ENCODE assay signal across 11 mouse cellular contexts in genomic region chr1:191527921-191528612, GRCm38 (mm10). TPM values are rescaled to one million over a fixed set of nuclear protein-coding genes. Genes with fewer than 3 reads are reported as not detected.
DNase-seq lines count a peak whose midpoint lies in the region; ATAC-seq and TF ChIP-seq lines count a peak whose summit lies in the region.
"Had no signal": no experiment of that assay in that cellular context is flagged by ENCODE, and none has a peak within 500 bp of the region (broad histone marks: within the 10 kb centered on the region; RNA-seq: fewer than 3 reads in every experiment).

No protein-coding gene starts in this region.

- no peaks in the 10 kb centered on the region for H3K36me3 ChIP-seq in hindbrain, postnatal 0 days (ENCODE audit: insufficient read depth, low read length)
- no peaks in the 10 kb centered on the region for H3K36me3 ChIP-seq in hindbrain, embryonic 11.5 days (ENCODE audit: control insufficient read depth, insufficient read depth, low read length)
- 0 out of 2 replicates have a peak, but pooled peaks cover 7% of the 10 kb centered on the region for H3K36me3 ChIP-seq in hindbrain, embryonic 10.5 days
- no peaks in the 10 kb centered on the region for H3K36me3 ChIP-seq in hindbrain, embryonic 14.5 days (replicated peaks; ENCODE audit: control insufficient read depth, insufficient read depth)

- WGBS in hindbrain, postnatal 0 days = 39% methylated on average over 4 of the region's 4 CpGs
- WGBS in hindbrain, embryonic 11.5 days = 85% methylated on average over 4 of the region's 4 CpGs
- 80% methylated on average over 4 of the region's 4 CpGs for WGBS in hindbrain, embryonic 10.5 days
- 70% methylated on average over 4 of the region's 4 CpGs for WGBS in hindbrain, embryonic 14.5 days

- no peaks in the 10 kb centered on the region for H3K9me3 ChIP-seq in hindbrain, postnatal 0 days (ENCODE audit: low read length)
- H3K9me3 ChIP-seq in hindbrain, embryonic 11.5 days (ENCODE audit: control insufficient read depth, low read length) = no peaks in the 10 kb centered on the region
- H3K9me3 ChIP-seq in hindbrain, embryonic 10.5 days = no peaks in the 10 kb centered on the region
- no peaks in the 10 kb centered on the region for H3K9me3 ChIP-seq in hindbrain, embryonic 14.5 days (ENCODE audit: control insufficient read depth, low read length)

- H3K4me1 ChIP-seq in hindbrain, postnatal 0 days (ENCODE audit: insufficient read depth, low read length) = no peaks in the 10 kb centered on the region
- no peaks in the 10 kb centered on the region for H3K4me1 ChIP-seq in hindbrain, embryonic 11.5 days (replicated peaks; ENCODE audit: control insufficient read depth, insufficient read depth, low read length)
- no peaks in the 10 kb centered on the region for H3K4me1 ChIP-seq in hindbrain, embryonic 10.5 days (replicated peaks)
- H3K4me1 ChIP-seq in hindbrain, embryonic 14.5 days (replicated peaks; ENCODE audit: control insufficient read depth, insufficient read depth, low read length) = no peaks in the 10 kb centered on the region

- intact Hi-C loops in heart, postnatal 14 days (cut with DNase I) = no loop called here

- peak; percentile 54 for DNase-seq in hindbrain, postnatal 0 days (ENCODE audit: low spot score)
- no peak for DNase-seq in hindbrain, embryonic 11.5 days (ENCODE audit: low spot score)
- peak; percentile 23 for DNase-seq in urinary bladder, postnatal 14 days (ENCODE audit: low spot score)
- DNase-seq in urinary bladder, adult 2 months (ENCODE audit: low spot score) = no peak
- DNase-seq in heart, postnatal 14 days = peak; percentile 31 to 40
- no peak for DNase-seq in embryo, embryonic 11 days
- DNase-seq in hindbrain, embryonic 10.5 days (ENCODE audit: low spot score) = no peak
- DNase-seq in hindbrain, embryonic 14.5 days (ENCODE audit: low spot score) = no peak

- no peak overlapping the region for H3K4me2 ChIP-seq in hindbrain, postnatal 0 days (ENCODE audit: low read depth, low read length)
- H3K4me2 ChIP-seq in hindbrain, embryonic 11.5 days (replicated peaks; ENCODE audit: low read depth, low read length) = no peak overlapping the region
- H3K4me2 ChIP-seq in hindbrain, embryonic 14.5 days (replicated peaks) = no peak overlapping the region

- TF ChIP-seq CTCF in hindbrain, postnatal 0 days (IDR thresholded peaks at IDR 0.05; ENCODE audit: low read depth) = no peak

- no peaks in the 10 kb centered on the region for H3K27me3 ChIP-seq in hindbrain, postnatal 0 days (ENCODE audit: insufficient read depth, low read length)
- no peaks in the 10 kb centered on the region for H3K27me3 ChIP-seq in hindbrain, embryonic 11.5 days (ENCODE audit: control insufficient read depth, insufficient read depth, low read length)
- H3K27me3 ChIP-seq in hindbrain, embryonic 10.5 days (ENCODE audit: insufficient read depth, poor library complexity, severe bottlenecking) = no peaks in the 10 kb centered on the region
- no peaks in the 10 kb centered on the region for H3K27me3 ChIP-seq in hindbrain, embryonic 14.5 days (ENCODE audit: control insufficient read depth, insufficient read depth, low read length)
- H3K27me3 ChIP-seq: Patski had no signal

- no peak overlapping the region for H3K9ac ChIP-seq in hindbrain, postnatal 0 days (replicated peaks; ENCODE audit: low read length)
- H3K9ac ChIP-seq in hindbrain, embryonic 11.5 days (ENCODE audit: low read depth, low read length) = no peak overlapping the region
- no peak overlapping the region for H3K9ac ChIP-seq in hindbrain, embryonic 14.5 days
- H3K9ac ChIP-seq: liver, embryonic 14.5 days had no signal

- no peak overlapping the region for H3K4me3 ChIP-seq in hindbrain, postnatal 0 days (ENCODE audit: low read length)
- no peak overlapping the region for H3K4me3 ChIP-seq in hindbrain, embryonic 11.5 days (ENCODE audit: low read depth, low read length)
- no peak overlapping the region for H3K4me3 ChIP-seq in hindbrain, embryonic 10.5 days
- H3K4me3 ChIP-seq in hindbrain, embryonic 14.5 days (replicated peaks; ENCODE audit: low read length) = no peak overlapping the region

- no peak overlapping the region for H3K27ac ChIP-seq in hindbrain, postnatal 0 days
- no peak overlapping the region for H3K27ac ChIP-seq in hindbrain, embryonic 11.5 days (ENCODE audit: low read depth, low read length)
- no peak overlapping the region for H3K27ac ChIP-seq in hindbrain, embryonic 10.5 days
- H3K27ac ChIP-seq in hindbrain, embryonic 14.5 days = no peak overlapping the region
- H3K27ac ChIP-seq: liver, embryonic 14.5 days had no signal

- ATAC-seq in hindbrain, postnatal 0 days = peak; percentile 38; the same call in 1 of the 2 replicates
- ATAC-seq in hindbrain, embryonic 11.5 days (ENCODE audit: low FRiP score) = no peak
- ATAC-seq in hindbrain, embryonic 14.5 days (ENCODE audit: low FRiP score) = no peak
- ATAC-seq: forebrain, embryonic 16.5 days; Patski had no signal

RNA-seq across cellular contexts. Expression of gene Dtl, which starts 47.3 kb away (rescaled TPM):
- total RNA-seq in hindbrain, postnatal 0 days (2014; rRNA removed) = 5.1 and 6.6 TPM in 2 replicates
- 7.5 and 8.0 TPM in 2 replicates for polyA plus RNA-seq in hindbrain, postnatal 0 days (2015; fragmentation: Nextera tagmentation; extraction: Ambion mirVana)
- 53.4 and 53.6 TPM in 2 replicates for polyA plus RNA-seq in hindbrain, embryonic 11.5 days (2014; fragmentation: Nextera tagmentation; extraction: Ambion mirVana)
- 0.72 and 1.0 TPM in 2 replicates for polyA plus RNA-seq in urinary bladder, adult 2 months (2012; rRNA removed)
- 1 to 10 TPM in 1 of 2 experiments, under 1 TPM in 1; 0.98 to 2.1 TPM for total RNA-seq in heart, postnatal 14 days (2021)
- 55.7 and 74.0 TPM in 2 replicates for polyA plus RNA-seq in hindbrain, embryonic 10.5 days (2016; fragmentation: Nextera tagmentation; extraction: Ambion mirVana)
- 7.7 and 7.8 TPM in 2 replicates for polyA plus RNA-seq in hindbrain, embryonic 14.5 days (2014; fragmentation: Nextera tagmentation; extraction: Ambion mirVana)

RNA-seq across cellular contexts. Expression of gene Ints7, which starts 47.4 kb away (rescaled TPM):
- 34.1 and 41.3 TPM in 2 replicates for total RNA-seq in hindbrain, postnatal 0 days (2014; rRNA removed)
- 26.3 and 28.7 TPM in 2 replicates for polyA plus RNA-seq in hindbrain, postnatal 0 days (2015; fragmentation: Nextera tagmentation; extraction: Ambion mirVana)
- polyA plus RNA-seq in hindbrain, embryonic 11.5 days (2014; fragmentation: Nextera tagmentation; extraction: Ambion mirVana) = 50.0 and 50.2 TPM in 2 replicates
- 22.1 and 24.1 TPM in 2 replicates for polyA plus RNA-seq in urinary bladder, adult 2 months (2012; rRNA removed)
- 10 to 100 TPM; 17.9 to 19.8 TPM for total RNA-seq in heart, postnatal 14 days (2021)
- polyA plus RNA-seq in hindbrain, embryonic 10.5 days (2016; fragmentation: Nextera tagmentation; extraction: Ambion mirVana) = 67.4 and 73.6 TPM in 2 replicates
- 28.7 and 34.7 TPM in 2 replicates for polyA plus RNA-seq in hindbrain, embryonic 14.5 days (2014; fragmentation: Nextera tagmentation; extraction: Ambion mirVana)

Comparison
In these comparisons a context has a peak if more than half of its experiments do, and no peak if none do; other contexts are left out.
1. DNase-seq: peak in hindbrain, postnatal 0 days (single experiment), urinary bladder, postnatal 14 days (single experiment) and heart, postnatal 14 days (2 of 2); none in hindbrain, embryonic 11.5 days (single experiment), urinary bladder, adult 2 months (single experiment), embryo, embryonic 11 days (single experiment), hindbrain, embryonic 10.5 days (single experiment) and hindbrain, embryonic 14.5 days (single experiment).